Mouse (Mus musculus) embryonic facial prominence, embryonic 14.5 days (tissue): ENCODE data around the gene Vmn2r32. TPM values are rescaled to one million over a fixed set of nuclear protein-coding genes. Genes with fewer than 3 reads are reported as not detected.
"Not testable (repeated sequence)": the region's sequence is repeated elsewhere in the genome, so short reads cannot be mapped to it uniquely, and the experiment has no call there.

Source experiments
- ATAC-seq: fragments of 200-750 bp; cut with Nextera tagmentation; 2 replicates; pipeline ENCODE4 v1.8.0; 2017; ENCODE audit warnings: low read depth, moderate number of reproducible peaks, moderate TSS enrichment
- DNase-seq: peaks from one replicate; pipeline ENCODE4 v3.0.0-alpha.2; 2015; ENCODE audit warnings: low spot score
- H3K27ac ChIP-seq: fragments of 300-500 bp; sonication (generic); replicated peaks from 2 replicates; pipeline ENCODE4 v1.5.1; 2014; ENCODE audit warnings: low read depth, mild to moderate bottlenecking, low read length, moderate library complexity
- H3K27me3 ChIP-seq: fragments of 300-500 bp; sonication (generic); replicated peaks from 2 replicates; pipeline ENCODE4 v1.6.1; 2014; ENCODE audit warnings: low read length; ENCODE audit not compliant: control insufficient read depth, insufficient read depth
- H3K36me3 ChIP-seq: fragments of 300-500 bp; sonication (generic); 2 replicates; pipeline ENCODE4 v1.6.1; 2014; ENCODE audit warnings: low read length, mixed read lengths; ENCODE audit not compliant: control insufficient read depth, insufficient read depth
- H3K4me1 ChIP-seq: fragments of 300-500 bp; sonication (generic); 2 replicates; pipeline ENCODE4 v1.6.1; 2014; ENCODE audit warnings: antibody characterized with exemption, low read length; ENCODE audit not compliant: control insufficient read depth, insufficient read depth
- H3K4me2 ChIP-seq: fragments of 300-500 bp; sonication (generic); 2 replicates; pipeline ENCODE4 v1.6.1; 2014; ENCODE audit warnings: low read depth, mild to moderate bottlenecking, low read length, moderate library complexity, mixed read lengths
- H3K4me3 ChIP-seq: fragments of 300-500 bp; sonication (generic); 2 replicates; pipeline ENCODE4 v1.5.1; 2014; ENCODE audit warnings: low read depth, mild to moderate bottlenecking, low read length
- H3K9ac ChIP-seq: fragments of 300-500 bp; sonication (generic); 2 replicates; pipeline ENCODE4 v1.6.1; 2014; ENCODE audit warnings: low read depth, mild to moderate bottlenecking, low read length, moderate library complexity, mixed read lengths
- H3K9me3 ChIP-seq: fragments of 300-500 bp; sonication (generic); 2 replicates; pipeline ENCODE4 v1.6.1; 2016; ENCODE audit warnings: low read length; ENCODE audit not compliant: control insufficient read depth
- WGBS: fragments of 180-500 bp; shearing (Covaris S2); extraction: QIAGEN DNeasy Blood & Tissue Kit; methylation state at CpG from one replicate; pipeline ENCODE4 v1.1.7; 2014; 5-methylcytosine and 5-hydroxymethylcytosine counted together
- polyA plus RNA-seq: library from polyadenylated mRNA; unstranded; fragments of >200 nt; fragmentation: Nextera tagmentation; extraction: Ambion mirVana; gene quantifications from 2 replicates; pipeline ENCODE4 v1.2.1, GENCODE M21; 2014

Vmn2r32 gene
- polyA plus RNA-seq: not detected in 2 replicates

- H3K36me3 ChIP-seq, H3K4me3 ChIP-seq, DNase-seq, H3K4me2 ChIP-seq, H3K4me1 ChIP-seq, H3K9ac ChIP-seq, ATAC-seq, H3K27me3 ChIP-seq, H3K9me3 ChIP-seq, H3K27ac ChIP-seq: not testable (repeated sequence)
- WGBS: 64% methylated on average over 1 of the region's 2 CpGs
Measured at GRCm38 (mm10) chr7:7479918-7480317, at the start of gene Vmn2r32. Gene Vmn2r32 (minus strand): TSS chr7:7480018.

Other genes with a start within 250 kb of the Vmn2r32 start
- 0.97 and 1.1 TPM in 2 replicates for gene Vmn2r29, start 232.7 kb downstream of the Vmn2r32 start, polyA plus RNA-seq
- 3.7 and 5.0 TPM in 2 replicates for gene Gm45844, start 201.7 kb downstream of the Vmn2r32 start, polyA plus RNA-seq
- gene Clcn4, start 179.2 kb downstream of the Vmn2r32 start, polyA plus RNA-seq: 49.5 and 50.7 TPM in 2 replicates
- gene Vmn2r30, start 142.4 kb downstream of the Vmn2r32 start, polyA plus RNA-seq: not detected in 2 replicates
- not detected in 2 replicates for gene Gm45783, start 105.4 kb downstream of the Vmn2r32 start, polyA plus RNA-seq
- gene Vmn2r31, start 80.3 kb downstream of the Vmn2r32 start, polyA plus RNA-seq: not detected in 2 replicates
- not detected in 2 replicates for gene Vmn2r33, start 86.8 kb upstream of the Vmn2r32 start, polyA plus RNA-seq
- gene Vmn2r34, start 209.5 kb upstream of the Vmn2r32 start, polyA plus RNA-seq: not detected in 2 replicates